Mouse (Mus musculus) heart, embryonic 13.5 days (tissue): ENCODE results near the gene Iqgap3. TPM values are rescaled to one million over a fixed set of nuclear protein-coding genes. Genes with fewer than 3 reads are reported as not detected.

ENCODE experiments used
- ATAC-seq: fragments of 200-750 bp; cut with Nextera tagmentation; 2 replicates; pipeline ENCODE4 v1.8.0; 2017; ENCODE audit warnings: moderate TSS enrichment; ENCODE audit not compliant: insufficient number of reproducible peaks, low FRiP score, low TSS enrichment; ENCODE audit errors: extremely low read depth
- H3K27ac ChIP-seq: fragments of 300-500 bp; sonication (generic); replicated peaks from 2 replicates; pipeline ENCODE4 v1.5.1; 2015; ENCODE audit warnings: moderate library complexity, mild to moderate bottlenecking, inconsistent platforms
- H3K27me3 ChIP-seq: fragments of 300-500 bp; sonication (generic); replicated peaks from 2 replicates; pipeline ENCODE4 v1.6.1; 2015; ENCODE audit warnings: mild to moderate bottlenecking, inconsistent platforms
- H3K36me3 ChIP-seq: fragments of 300-500 bp; sonication (generic); 2 replicates; pipeline ENCODE4 v1.6.1; 2015; ENCODE audit warnings: mild to moderate bottlenecking, inconsistent platforms
- H3K4me1 ChIP-seq: fragments of 300-500 bp; sonication (generic); 2 replicates; pipeline ENCODE4 v1.6.1; 2015; ENCODE audit warnings: inconsistent platforms
- H3K4me2 ChIP-seq: fragments of 300-500 bp; sonication (generic); 2 replicates; pipeline ENCODE4 v1.6.1; 2015; ENCODE audit warnings: inconsistent platforms, mild to moderate bottlenecking, moderate library complexity
- H3K4me3 ChIP-seq: fragments of 300-500 bp; sonication (generic); 2 replicates; pipeline ENCODE4 v1.5.1; 2015; ENCODE audit warnings: moderate library complexity, mild to moderate bottlenecking, inconsistent platforms
- H3K9ac ChIP-seq: fragments of 300-500 bp; sonication (generic); 2 replicates; pipeline ENCODE4 v1.6.1; 2015; ENCODE audit warnings: inconsistent platforms, mild to moderate bottlenecking, moderate library complexity
- H3K9me3 ChIP-seq: fragments of 300-500 bp; sonication (generic); 2 replicates; pipeline ENCODE4 v1.6.1; 2016; ENCODE audit warnings: inconsistent platforms
- WGBS: fragments of 180-500 bp; shearing (Covaris S2); methylation state at CpG from one replicate; pipeline ENCODE4 v1.1.7; 2015; ENCODE audit warnings: mixed read lengths; 5-methylcytosine and 5-hydroxymethylcytosine counted together
- polyA plus RNA-seq: library from polyadenylated mRNA; unstranded; fragments of >200 nt; fragmentation: Nextera tagmentation; extraction: Ambion mirVana; gene quantifications from 2 replicates; pipeline ENCODE4 v1.2.1, GENCODE M21; 2015

Gene Iqgap3
- polyA plus RNA-seq, 1 experiment from 2014 or later = 24.2 TPM

- Histone ChIP-seq H3K27ac (no peak overlapping the region), H3K27me3 (no peaks in the 10 kb centered on the region), H3K4me1 (no peaks in the 10 kb centered on the region), H3K36me3 (peaks cover 97% of the 10 kb centered on the region), H3K9me3 (no peaks in the 10 kb centered on the region), H3K4me2 (no peak overlapping the region), H3K9ac (no peak overlapping the region), H3K4me3 (no peak overlapping the region)
- ATAC-seq = no peak
- WGBS = 62% methylated on average over 6 of the region's 6 CpGs
Observed at GRCm38 (mm10) chr3:88097666-88098065, 15.9 kb downstream of the Iqgap3 start.

- no peak for ATAC-seq
- Histone ChIP-seq H3K9me3 (no peaks in the 10 kb centered on the region), H3K4me3 (no peak overlapping the region), H3K27ac (0 out of 2 replicates have a peak overlapping the region, but pooled peaks have one; percentile 0), H3K4me2 (no peak overlapping the region), H3K36me3 (peaks cover 97% of the 10 kb centered on the region), H3K4me1 (no peaks in the 10 kb centered on the region), H3K9ac (no peak overlapping the region), H3K27me3 (no peaks in the 10 kb centered on the region)
- WGBS = 70% methylated on average over 3 of the region's 3 CpGs
Observed at GRCm38 (mm10) chr3:88100251-88100650, 18.5 kb downstream of the Iqgap3 start.

DNA sequence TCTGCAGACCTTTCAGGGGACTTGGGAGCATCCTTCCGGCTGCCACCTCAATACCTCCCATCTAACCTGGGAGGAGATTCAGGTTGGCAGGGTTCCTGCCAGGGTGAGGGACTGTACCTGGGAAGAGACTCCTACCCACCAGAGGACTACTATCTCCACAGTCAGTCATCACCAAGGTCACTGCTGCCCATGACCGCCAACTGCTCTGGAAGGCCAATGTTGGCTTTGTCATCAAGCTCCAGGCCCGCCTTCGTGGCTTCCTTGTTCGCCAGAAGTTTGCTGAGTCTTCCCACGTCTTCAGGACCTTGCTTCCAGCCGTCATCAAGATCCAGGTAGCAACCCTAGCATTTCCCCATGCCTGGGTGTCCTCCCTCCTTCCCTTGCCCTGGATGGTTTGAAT, 20.0 kb downstream of the Iqgap3 start:
- H3K9me3 ChIP-seq = no peaks in the 10 kb centered on the region
- WGBS = 88% methylated on average over 7 of the region's 7 CpGs
- no peak for ATAC-seq

DNA sequence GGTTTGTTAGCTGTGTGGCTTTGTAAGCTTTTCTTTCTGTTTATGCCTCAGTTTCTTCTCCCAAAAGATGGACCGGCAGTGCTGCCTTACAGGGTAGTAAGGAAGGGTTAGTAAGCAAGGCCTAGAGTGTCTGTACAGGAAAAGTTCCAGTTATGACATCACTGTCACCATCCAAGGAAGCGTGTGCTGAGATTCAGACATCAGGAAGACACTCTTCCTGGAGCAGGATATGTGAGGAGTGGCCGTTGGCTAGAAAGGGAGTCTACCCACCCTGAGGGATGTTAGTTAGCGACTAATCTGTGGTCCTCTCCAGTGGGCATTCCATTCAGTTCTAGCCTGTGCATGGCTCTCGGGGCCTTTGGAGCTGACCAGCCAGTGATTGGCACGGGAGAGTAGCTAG, 20.4 kb downstream of the Iqgap3 start:
- no peaks in the 10 kb centered on the region for H3K27me3 ChIP-seq
- no peak overlapping the region for H3K4me2 ChIP-seq
- WGBS = 76% methylated on average over 6 of the region's 6 CpGs
- ATAC-seq = no peak
- H3K9me3 ChIP-seq = no peaks in the 10 kb centered on the region
- H3K9ac ChIP-seq = no peak overlapping the region
- H3K4me1 ChIP-seq = no peaks in the 10 kb centered on the region
- no peak overlapping the region for H3K4me3 ChIP-seq
- H3K27ac ChIP-seq = peak overlapping the region; percentile 40
- peaks cover 98% of the 10 kb centered on the region for H3K36me3 ChIP-seq

More for the DNA sequence above, 20.0 kb downstream of the Iqgap3 start:
- Histone ChIP-seq H3K4me2 (no peak overlapping the region), H3K27ac (peak overlapping the region; percentile 40; the same call in 1 of the 2 replicates), H3K4me1 (no peaks in the 10 kb centered on the region), H3K27me3 (no peaks in the 10 kb centered on the region), H3K36me3 (peaks cover 98% of the 10 kb centered on the region), H3K4me3 (no peak overlapping the region), H3K9ac (no peak overlapping the region)

DNA sequence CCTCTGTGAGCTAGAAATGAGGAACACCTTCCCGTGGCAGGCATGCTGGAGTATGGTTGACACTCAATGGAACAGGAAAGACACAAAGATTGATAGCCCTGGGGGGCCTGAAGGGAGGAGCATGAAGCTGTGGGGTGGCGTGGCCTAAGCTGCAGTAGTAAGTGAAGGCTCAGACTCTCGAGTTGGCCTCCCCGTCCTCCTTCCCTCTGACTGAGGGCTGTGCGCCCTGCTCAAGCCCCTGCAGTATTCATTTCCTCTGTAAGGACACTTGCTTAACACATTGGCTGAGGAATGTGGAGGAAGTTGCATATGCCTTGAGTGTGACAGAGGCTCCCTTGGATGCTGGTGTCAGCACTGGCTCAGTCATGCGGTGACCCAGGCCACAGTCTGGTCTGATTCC, 20.8 kb downstream of the Iqgap3 start:
- H3K4me1 ChIP-seq = no peaks in the 10 kb centered on the region
- WGBS = 76% methylated on average over 6 of the region's 6 CpGs
- no peak overlapping the region for H3K4me2 ChIP-seq
- no peaks in the 10 kb centered on the region for H3K9me3 ChIP-seq
- no peak for ATAC-seq
- H3K27me3 ChIP-seq = no peaks in the 10 kb centered on the region
- no peak overlapping the region for H3K4me3 ChIP-seq
- H3K36me3 ChIP-seq = peaks cover 98% of the 10 kb centered on the region
- no peak overlapping the region for H3K9ac ChIP-seq
- H3K27ac ChIP-seq = peak overlapping the region; percentile 40

DNA sequence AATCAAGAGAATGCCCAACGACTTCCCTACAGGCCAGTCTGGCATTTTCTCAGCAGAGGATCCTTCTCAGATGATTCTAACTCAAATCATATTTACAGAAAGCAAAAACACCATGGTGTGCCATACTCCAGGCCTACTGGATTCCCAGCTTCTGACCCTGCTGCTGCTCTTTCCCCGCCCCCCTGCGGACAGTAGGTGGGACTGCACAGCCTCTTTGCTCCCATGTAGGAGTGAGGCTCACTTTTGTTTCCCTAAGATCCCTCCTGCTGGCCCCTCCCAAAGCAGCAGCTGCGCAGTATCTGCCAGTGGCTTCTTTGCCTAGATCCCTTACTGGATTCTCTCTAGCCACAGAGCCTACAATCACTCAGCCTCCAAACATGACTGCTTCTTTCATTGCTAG, 24.4 kb downstream of the Iqgap3 start:
- no peak overlapping the region for H3K4me2 ChIP-seq
- 89% methylated on average over 4 of the region's 4 CpGs for WGBS
- no peak for ATAC-seq

DNA sequence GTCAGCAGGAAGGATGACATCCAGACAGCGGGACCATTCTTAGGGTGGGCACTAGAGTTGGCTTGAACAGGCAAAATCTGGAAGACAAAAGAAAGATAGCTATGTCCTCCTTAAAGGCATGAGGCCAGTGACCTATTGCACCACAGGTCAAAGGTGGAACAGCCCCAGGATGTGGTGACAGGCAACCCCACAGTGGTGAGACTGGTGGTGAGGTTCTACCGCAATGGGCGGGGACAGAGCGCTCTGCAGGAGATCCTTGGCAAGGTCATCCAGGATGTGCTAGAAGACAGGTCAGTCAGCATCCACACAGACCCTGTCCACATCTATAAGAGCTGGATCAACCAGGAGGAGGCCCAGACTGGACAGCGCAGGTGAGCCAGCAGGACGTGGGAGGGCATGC, 27.4 kb downstream of the Iqgap3 start:
- no peaks in the 10 kb centered on the region for H3K9me3 ChIP-seq
- no peak overlapping the region for H3K4me2 ChIP-seq
- no peak overlapping the region for H3K9ac ChIP-seq
- peaks cover 100% of the 10 kb centered on the region for H3K36me3 ChIP-seq
- H3K4me3 ChIP-seq = no peak overlapping the region
- peaks cover 4% of the 10 kb centered on the region; the same call in 1 of the 2 replicates for H3K4me1 ChIP-seq
- 93% methylated on average over 6 of the region's 6 CpGs for WGBS
- ATAC-seq = no peak
- H3K27me3 ChIP-seq = no peaks in the 10 kb centered on the region
- no peak overlapping the region for H3K27ac ChIP-seq

More for the DNA sequence above, 24.4 kb downstream of the Iqgap3 start:
- Histone ChIP-seq H3K4me3 (no peak overlapping the region), H3K4me1 (no peaks in the 10 kb centered on the region), H3K36me3 (peaks cover 100% of the 10 kb centered on the region), H3K27me3 (no peaks in the 10 kb centered on the region), H3K9me3 (no peaks in the 10 kb centered on the region), H3K27ac (no peak overlapping the region), H3K9ac (no peak overlapping the region)

DNA sequence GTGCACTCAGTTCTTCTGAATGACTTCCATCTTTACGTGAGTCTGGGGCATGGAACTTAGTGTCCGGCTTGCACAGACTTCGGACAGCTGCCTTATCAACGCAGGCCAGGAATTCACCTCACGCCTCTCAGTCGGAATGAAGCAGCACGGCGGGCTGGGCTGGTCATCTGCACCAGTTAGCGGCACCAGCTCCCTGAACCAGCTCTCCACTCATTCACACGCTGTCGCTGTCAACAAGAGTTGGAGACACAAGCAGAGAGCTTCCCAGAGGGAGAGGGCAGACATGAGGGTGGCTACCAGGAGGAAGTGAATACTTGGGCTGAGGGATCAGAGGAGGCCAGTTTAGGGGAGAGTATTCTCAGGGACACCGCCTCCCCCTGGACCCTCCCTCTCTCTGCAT, 32.6 kb downstream of the Iqgap3 start:
- H3K4me2 ChIP-seq = no peak overlapping the region
- H3K4me3 ChIP-seq = no peak overlapping the region
- H3K27ac ChIP-seq = peak overlapping the region; percentile 74
- no peak for ATAC-seq
- H3K9me3 ChIP-seq = no peaks in the 10 kb centered on the region
- 39% methylated on average over 12 of the region's 12 CpGs for WGBS
- H3K4me1 ChIP-seq = peaks cover 14% of the 10 kb centered on the region
- peak overlapping the region; percentile 5; the same call in 1 of the 2 replicates for H3K9ac ChIP-seq
- peaks cover 99% of the 10 kb centered on the region for H3K36me3 ChIP-seq
- H3K27me3 ChIP-seq = no peaks in the 10 kb centered on the region

GRCm38 (mm10) chr3:88120117-88120651, 38.4 kb downstream of the Iqgap3 start:
- peaks cover 34% of the 10 kb centered on the region for H3K4me1 ChIP-seq
- ATAC-seq = peak; percentile 44; the same call in 1 of the 2 replicates
- peak overlapping the region; percentile 88 for H3K27ac ChIP-seq
- no peak overlapping the region for H3K4me2 ChIP-seq
- H3K9ac ChIP-seq = no peak overlapping the region
- H3K27me3 ChIP-seq = no peaks in the 10 kb centered on the region
- no peak overlapping the region for H3K4me3 ChIP-seq
- peaks cover 61% of the 10 kb centered on the region for H3K36me3 ChIP-seq
- no peaks in the 10 kb centered on the region for H3K9me3 ChIP-seq
- WGBS = 59% methylated on average over 19 of the region's 19 CpGs

DNA sequence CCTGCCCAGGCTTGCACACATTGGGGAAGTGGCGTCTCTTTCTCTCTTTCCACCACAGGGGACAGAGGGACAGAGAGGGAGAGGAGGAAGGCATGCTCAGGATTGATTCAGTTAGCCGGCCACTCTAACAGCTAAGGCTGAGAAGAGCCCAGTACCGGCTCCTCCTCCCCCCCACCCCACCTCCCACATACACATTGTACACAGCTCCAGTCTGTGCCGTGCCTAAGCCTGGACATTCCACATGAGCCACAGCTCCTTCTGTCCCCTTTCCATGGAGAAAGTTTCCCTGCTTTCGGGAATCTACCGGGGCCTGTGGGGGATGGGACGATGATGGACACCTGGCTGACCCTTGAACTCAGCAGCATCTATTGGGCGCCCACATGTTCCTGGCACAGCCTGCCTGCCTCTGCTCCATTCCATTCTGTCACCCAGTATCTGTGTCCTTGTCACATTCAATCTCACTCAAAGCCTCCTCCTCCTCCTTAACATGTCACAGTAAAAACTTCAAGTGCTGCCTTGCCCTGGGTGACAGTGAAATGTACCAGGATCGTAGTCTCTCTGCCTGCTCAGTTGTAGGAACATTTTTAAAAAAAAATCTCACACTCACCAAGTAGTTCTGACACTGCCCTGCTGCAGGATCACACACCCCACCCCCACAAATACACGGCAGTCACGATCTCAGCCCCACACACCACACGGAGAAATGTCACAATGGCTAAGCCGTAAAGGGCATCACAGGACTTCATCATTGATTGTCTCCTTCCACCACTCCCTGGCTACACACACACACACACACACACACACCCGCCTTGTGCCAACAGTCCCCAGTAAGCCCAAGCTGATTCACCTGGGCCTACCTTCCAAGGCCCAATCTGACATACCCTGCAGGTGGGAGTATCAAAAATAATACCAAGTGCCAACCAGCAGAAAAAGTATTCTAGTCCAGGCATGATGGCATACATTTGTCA, 39.7 kb downstream of the Iqgap3 start:
- peak; percentile 16; the same call in 1 of the 2 replicates for ATAC-seq
- Histone ChIP-seq H3K4me1 (peaks cover 44% of the 10 kb centered on the region), H3K36me3 (peaks cover 49% of the 10 kb centered on the region), H3K4me2 (peak overlapping the region; percentile 20; the same call in 1 of the 2 replicates), H3K9me3 (no peaks in the 10 kb centered on the region), H3K9ac (peak overlapping the region; percentile 45), H3K27me3 (no peaks in the 10 kb centered on the region), H3K27ac (peak overlapping the region; percentile 88), H3K4me3 (no peak overlapping the region)
- 38% methylated on average over 14 of the region's 14 CpGs for WGBS

GRCm38 (mm10) chr3:88125195-88125594, 43.4 kb downstream of the Iqgap3 start:
- WGBS = 19% methylated on average over 4 of the region's 4 CpGs
- Histone ChIP-seq H3K36me3 (peaks cover 12% of the 10 kb centered on the region), H3K9ac (no peak overlapping the region), H3K4me2 (no peak overlapping the region), H3K4me1 (peaks cover 38% of the 10 kb centered on the region), H3K27me3 (no peaks in the 10 kb centered on the region), H3K4me3 (no peak overlapping the region), H3K9me3 (no peaks in the 10 kb centered on the region), H3K27ac (peak overlapping the region; percentile 58)
- ATAC-seq = no peak
